Mouse (Mus musculus) right cerebral cortex, postnatal 4 days (tissue): Measurements from ENCODE around the gene Trafd1.

Source experiments
- DNase-seq: peaks from one replicate; pipeline ENCODE4 v3.0.0-alpha.2; 2022

Gene Trafd1

GRCm38 (mm10) chr5:121384757-121385460 is 523 bp downstream of the Trafd1 start:
- peak; percentile 50 for DNase-seq

GRCm38 (mm10) chr5:121383857-121384756 is 1.3 kb downstream of the Trafd1 start:
- no peak for DNase-seq

GRCm38 (mm10) chr5:121380692-121381091 is 4.7 kb downstream of the Trafd1 start:
- no peak for DNase-seq

GRCm38 (mm10) chr5:121378678-121379256 is 6.7 kb downstream of the Trafd1 start:
- DNase-seq: no peak

GRCm38 (mm10) chr5:121376972-121377371 is 8.5 kb downstream of the Trafd1 start:
- peak; percentile 70 for DNase-seq

GRCm38 (mm10) chr5:121374790-121375189 is 10.6 kb downstream of the Trafd1 start:
- no peak for DNase-seq

GRCm38 (mm10) chr5:121371712-121372111 is 13.7 kb downstream of the Trafd1 start:
- no peak for DNase-seq

GRCm38 (mm10) chr5:121367255-121367654 is 18.2 kb downstream of the Trafd1 start:
- no peak for DNase-seq

- no peak for DNase-seq
These were observed 18.8 kb downstream of the Trafd1 start for GRCm38 (mm10) chr5:121366449-121367225.

GRCm38 (mm10) chr5:121363441-121363840 is 22.0 kb downstream of the Trafd1 start:
- DNase-seq: no peak

GRCm38 (mm10) chr5:121361696-121362095 is 23.7 kb downstream of the Trafd1 start:
- no peak for DNase-seq

- no peak for DNase-seq
These were observed 26.2 kb downstream of the Trafd1 start for GRCm38 (mm10) chr5:121359229-121359628.

GRCm38 (mm10) chr5:121343997-121344396 is 41.4 kb downstream of the Trafd1 start:
- DNase-seq: no peak

- no peak for DNase-seq
These were observed 42.9 kb downstream of the Trafd1 start for GRCm38 (mm10) chr5:121342490-121342889.

- DNase-seq: no peak
These were observed 44.4 kb downstream of the Trafd1 start for GRCm38 (mm10) chr5:121340965-121341473.

GRCm38 (mm10) chr5:121339507-121340230 is 45.8 kb downstream of the Trafd1 start:
- no peak for DNase-seq

GRCm38 (mm10) chr5:121336776-121337175 is 48.7 kb downstream of the Trafd1 start:
- DNase-seq: no peak

GRCm38 (mm10) chr5:121336009-121336408 is 49.4 kb downstream of the Trafd1 start:
- DNase-seq: no peak

- DNase-seq: no peak
These were observed 50.0 kb downstream of the Trafd1 start for GRCm38 (mm10) chr5:121335426-121335825.

GRCm38 (mm10) chr5:121334454-121334853 is 51.0 kb downstream of the Trafd1 start:
- DNase-seq: no peak

- DNase-seq: no peak
These were observed 51.5 kb downstream of the Trafd1 start for GRCm38 (mm10) chr5:121333976-121334375.

- DNase-seq: no peak
These were observed 53.7 kb downstream of the Trafd1 start for GRCm38 (mm10) chr5:121331731-121332130.
